Mouse (Mus musculus) 3134 (cell line): ENCODE measurements around the gene Hddc2.
"Not testable (repeated sequence)": the region's sequence is repeated elsewhere in the genome, so short reads cannot be mapped to it uniquely, and the experiment has no call there.

Experiments used
- DNase-seq: peaks from one replicate; pipeline ENCODE4 v3.0.0-alpha.2; 2011; ENCODE audit warnings: low spot score; ENCODE audit not compliant: insufficient read length; ENCODE audit errors: extremely low read depth

The Hddc2 gene

DNA sequence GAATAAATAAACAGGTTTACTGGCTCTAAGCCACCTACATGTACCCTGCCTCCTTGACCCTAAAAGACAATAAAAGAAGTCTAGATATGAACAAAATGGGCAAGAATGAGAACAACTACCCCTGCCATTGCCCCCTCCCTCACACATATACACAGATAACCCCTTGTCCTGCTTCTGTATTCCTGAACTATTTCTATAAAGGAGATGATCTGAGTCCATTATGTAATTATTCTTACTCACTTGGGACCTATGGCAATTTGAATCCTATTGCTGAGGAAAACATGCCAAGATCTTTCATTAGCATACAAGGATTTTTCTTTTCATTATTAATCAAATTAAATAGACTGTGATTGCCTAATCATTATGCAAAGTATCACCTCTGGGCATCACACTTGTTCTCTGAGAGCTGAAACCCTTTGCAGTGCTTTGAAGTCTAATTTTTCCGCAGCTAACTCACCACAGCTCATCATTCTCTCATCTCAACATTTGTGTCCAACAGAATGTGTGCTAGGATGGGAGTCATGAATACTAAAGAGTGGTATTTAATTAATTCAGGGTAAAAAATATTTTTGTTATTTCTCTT is 39.8 kb downstream of the Hddc2 start:
- DNase-seq: no peak

DNA sequence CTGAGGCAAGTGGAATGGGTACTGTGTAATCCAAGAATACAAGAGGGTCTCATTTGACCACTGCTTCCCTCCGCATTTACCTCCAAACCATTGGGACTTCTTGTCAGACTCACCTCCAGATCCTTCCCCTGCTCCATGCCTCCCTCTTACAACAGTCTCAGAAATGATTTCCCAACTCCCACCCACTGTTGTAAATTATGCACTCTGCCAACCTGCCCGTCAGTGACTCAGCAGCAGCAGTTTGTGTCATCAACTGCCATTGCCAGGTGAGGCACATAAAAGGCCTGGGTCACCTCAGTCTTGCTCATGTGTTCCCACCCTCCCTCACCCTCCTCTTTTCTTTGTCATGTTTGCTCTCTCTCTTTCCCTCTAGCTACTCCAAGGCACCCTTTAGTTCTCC is 41.0 kb downstream of the Hddc2 start:
- no peak for DNase-seq

- no peak for DNase-seq
Observed at GRCm38 (mm10) chr10:31354886-31355461, 41.8 kb downstream of the Hddc2 start.

DNA sequence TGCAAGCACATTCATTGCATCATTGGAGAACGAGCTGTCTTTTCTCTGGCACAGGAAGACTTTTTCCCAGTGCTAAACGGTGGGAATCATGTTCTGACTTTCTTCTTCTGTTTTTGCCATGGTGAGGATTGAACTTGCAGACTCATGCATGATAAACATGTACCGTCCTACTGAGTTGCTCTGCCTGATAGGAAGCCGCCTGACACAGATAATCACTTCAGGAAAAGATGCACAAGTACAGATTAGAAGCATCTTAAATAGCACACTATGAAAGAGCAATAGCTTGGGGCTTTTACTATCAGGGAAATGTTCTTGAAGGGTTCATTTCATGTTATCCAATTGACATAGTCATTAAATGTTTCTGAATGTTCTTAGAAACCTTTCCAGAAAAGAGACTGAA is 46.6 kb downstream of the Hddc2 start:
- no peak for DNase-seq

DNA sequence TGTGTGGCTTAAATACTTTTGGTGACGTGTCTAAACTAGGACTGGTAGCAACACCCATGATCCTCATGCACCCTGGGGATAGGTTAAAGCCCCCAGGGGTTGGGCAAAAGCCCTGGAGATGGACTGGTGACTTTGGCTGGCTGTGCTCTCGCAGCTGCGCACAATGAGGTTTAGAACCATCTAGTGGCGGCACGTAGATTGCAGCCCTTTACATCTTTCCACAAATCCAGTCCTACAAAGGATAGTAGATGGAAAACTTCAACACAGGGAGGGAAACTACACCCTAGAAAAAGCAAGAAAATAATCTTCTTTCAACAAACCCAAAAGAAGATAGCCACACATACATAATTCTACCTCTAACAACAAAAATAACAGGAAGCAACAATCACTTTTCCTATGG is 57.0 kb downstream of the Hddc2 start:
- DNase-seq: not testable (repeated sequence)
